Mouse (Mus musculus) lung, postnatal 0 days (tissue): Measurements from ENCODE around the gene Tex48. TPM values are rescaled to one million over a fixed set of nuclear protein-coding genes. Genes with fewer than 3 reads are reported as not detected.
A peak's percentile ranks its signal among the peaks of the same experiment; 100 is the strongest.

Experiments used
- ATAC-seq: fragments of 200-750 bp; cut with Nextera tagmentation; 2 replicates; pipeline ENCODE4 v1.8.0; 2017; ENCODE audit warnings: moderate library complexity
- DNase-seq: peaks from one replicate; pipeline ENCODE4 v3.0.0-alpha.2; 2016; ENCODE audit warnings: low spot score
- H3K27ac ChIP-seq: fragments of 300-500 bp; sonication (generic); 2 replicates; pipeline ENCODE4 v1.5.1; 2014; ENCODE audit warnings: antibody characterized with exemption, mild to moderate bottlenecking, low read length, mixed read lengths
- H3K27me3 ChIP-seq: fragments of 300-500 bp; sonication (generic); replicated peaks from 2 replicates; pipeline ENCODE4 v1.6.1; 2014; ENCODE audit warnings: low read length, mixed read lengths; ENCODE audit not compliant: insufficient read depth
- H3K36me3 ChIP-seq: fragments of 300-500 bp; sonication (generic); 2 replicates; pipeline ENCODE4 v1.6.1; 2014; ENCODE audit warnings: low read length, mixed read lengths; ENCODE audit not compliant: insufficient read depth
- H3K4me1 ChIP-seq: fragments of 300-500 bp; sonication (generic); 2 replicates; pipeline ENCODE4 v1.6.1; 2014; ENCODE audit warnings: antibody characterized with exemption, low read depth, low read length, mixed read lengths; ENCODE audit not compliant: insufficient read depth
- H3K4me2 ChIP-seq: fragments of 300-500 bp; sonication (generic); replicated peaks from 2 replicates; pipeline ENCODE4 v1.6.1; 2014; ENCODE audit warnings: low read depth, mild to moderate bottlenecking, low read length, moderate library complexity, mixed read lengths
- H3K4me3 ChIP-seq: fragments of 300-500 bp; sonication (generic); 2 replicates; pipeline ENCODE4 v1.5.1; 2014; ENCODE audit warnings: low read depth, low read length
- H3K9ac ChIP-seq: fragments of 300-500 bp; sonication (generic); replicated peaks from 2 replicates; pipeline ENCODE4 v1.6.1; 2014; ENCODE audit warnings: low read depth, mild to moderate bottlenecking
- H3K9me3 ChIP-seq: fragments of 300-500 bp; sonication (generic); 2 replicates; pipeline ENCODE4 v1.6.1; 2016; ENCODE audit warnings: low read length, mixed read lengths
- CTCF ChIP-seq: IDR thresholded peaks from 2 replicates; pipeline ENCODE4 v1.5.1; 2016; ENCODE audit warnings: antibody characterized with exemption, mild to moderate bottlenecking
- EP300 ChIP-seq: IDR thresholded peaks from 2 replicates; pipeline ENCODE4 v1.6.1; 2016; ENCODE audit warnings: antibody characterized with exemption, mild to moderate bottlenecking, control low read depth
- WGBS: fragments of 180-500 bp; shearing (Covaris S2); extraction: QIAGEN DNeasy Blood & Tissue Kit; methylation state at CpG from one replicate; pipeline ENCODE4 v1.1.7; 2014; 5-methylcytosine and 5-hydroxymethylcytosine counted together
- polyA plus RNA-seq: library from polyadenylated mRNA; unstranded; fragments of >200 nt; fragmentation: Nextera tagmentation; extraction: Ambion mirVana; gene quantifications from 2 replicates; pipeline ENCODE4 v1.2.1, GENCODE M21; 2015

The Tex48 gene
- polyA plus RNA-seq, 1 experiment from 2014 or later: not detected

DNA sequence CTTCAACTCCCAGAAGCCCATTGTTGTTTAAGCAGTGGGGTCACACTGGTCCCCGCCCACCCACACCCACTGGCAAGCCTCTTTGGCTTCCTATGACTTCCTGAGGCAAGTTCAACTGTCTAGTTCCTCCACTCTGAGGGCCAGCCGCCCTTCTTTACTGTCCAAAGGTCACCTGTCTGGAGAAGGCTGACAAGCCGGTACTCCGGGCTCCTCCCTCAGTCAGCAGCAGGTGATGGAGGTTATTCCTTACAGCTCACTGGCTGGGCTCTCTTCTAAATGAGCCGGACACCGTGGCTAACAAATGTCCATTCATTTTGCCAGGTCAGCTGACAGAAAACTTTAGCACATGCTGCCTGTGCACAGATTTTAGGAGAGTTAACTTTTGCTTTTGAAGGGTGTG is 21.4 kb downstream of the Tex48 start:
- Histone ChIP-seq H3K9me3 (no peaks in the 10 kb centered on the region), H3K36me3 (no peaks in the 10 kb centered on the region), H3K4me3 (no peak overlapping the region), H3K27ac (no peak overlapping the region), H3K4me2 (no peak overlapping the region), H3K9ac (no peak overlapping the region), H3K4me1 (no peaks in the 10 kb centered on the region), H3K27me3 (no peaks in the 10 kb centered on the region)
- no peak for TF ChIP-seq CTCF
- TF ChIP-seq EP300: no peak
- ATAC-seq (no peak), DNase-seq (no peak)
- 73% methylated on average over 6 of the region's 6 CpGs for WGBS

DNA sequence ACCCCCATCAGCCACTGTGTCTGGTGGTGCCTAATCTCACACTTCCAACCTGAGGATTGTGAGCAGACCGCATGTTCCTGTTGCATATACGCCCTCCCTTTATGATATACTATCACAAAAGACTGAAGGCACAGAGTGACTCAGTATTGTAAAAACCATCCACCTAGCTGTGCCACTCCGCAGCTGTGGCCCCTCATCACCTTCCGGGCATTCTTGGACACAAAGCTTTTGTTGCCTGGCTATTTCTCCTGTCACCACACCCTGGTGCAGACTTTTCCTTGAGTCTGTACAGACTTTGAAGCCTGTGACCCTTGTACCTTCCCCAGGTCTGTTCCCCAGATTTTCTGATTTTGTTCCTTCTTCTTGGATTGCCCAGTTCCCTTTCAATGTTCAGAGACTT is 26.2 kb downstream of the Tex48 start:
- Histone ChIP-seq H3K4me3 (no peak overlapping the region), H3K4me1 (0 out of 2 replicates have a peak, but pooled peaks cover 3% of the 10 kb centered on the region), H3K9me3 (no peaks in the 10 kb centered on the region), H3K27me3 (no peaks in the 10 kb centered on the region), H3K27ac (no peak overlapping the region), H3K4me2 (no peak overlapping the region), H3K9ac (no peak overlapping the region), H3K36me3 (no peaks in the 10 kb centered on the region)
- DNase-seq (no peak), ATAC-seq (no peak)
- TF ChIP-seq CTCF: no peak
- TF ChIP-seq EP300: no peak
- WGBS: 96% methylated on average over 4 of the region's 4 CpGs

DNA sequence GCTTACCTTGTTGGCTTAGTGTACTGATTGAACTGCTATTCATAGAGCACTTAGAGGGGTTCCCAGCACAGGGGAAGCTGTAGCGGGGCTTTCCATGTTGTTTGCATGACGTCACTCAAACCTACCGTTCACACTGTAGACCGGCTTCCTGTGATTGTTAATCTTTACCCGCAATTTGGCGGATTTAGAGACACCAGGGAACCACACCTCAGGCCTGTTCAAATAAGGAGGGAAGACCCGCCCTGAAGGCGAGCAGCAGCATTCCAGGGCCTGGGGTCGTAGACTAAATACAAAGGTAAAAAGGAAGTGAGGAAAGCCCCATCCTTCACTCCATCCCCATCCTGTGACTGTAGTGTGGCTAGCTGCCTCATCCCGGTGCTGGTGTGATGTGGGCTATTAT is 27.0 kb downstream of the Tex48 start:
- Histone ChIP-seq H3K27me3 (no peaks in the 10 kb centered on the region), H3K36me3 (no peaks in the 10 kb centered on the region), H3K27ac (no peak overlapping the region), H3K9me3 (no peaks in the 10 kb centered on the region), H3K4me2 (no peak overlapping the region), H3K4me3 (no peak overlapping the region), H3K9ac (no peak overlapping the region), H3K4me1 (0 out of 2 replicates have a peak, but pooled peaks cover 3% of the 10 kb centered on the region)
- ATAC-seq (no peak), DNase-seq (no peak)
- no peak for TF ChIP-seq EP300
- TF ChIP-seq CTCF: no peak
- 33% methylated on average over 10 of the region's 10 CpGs for WGBS

DNA sequence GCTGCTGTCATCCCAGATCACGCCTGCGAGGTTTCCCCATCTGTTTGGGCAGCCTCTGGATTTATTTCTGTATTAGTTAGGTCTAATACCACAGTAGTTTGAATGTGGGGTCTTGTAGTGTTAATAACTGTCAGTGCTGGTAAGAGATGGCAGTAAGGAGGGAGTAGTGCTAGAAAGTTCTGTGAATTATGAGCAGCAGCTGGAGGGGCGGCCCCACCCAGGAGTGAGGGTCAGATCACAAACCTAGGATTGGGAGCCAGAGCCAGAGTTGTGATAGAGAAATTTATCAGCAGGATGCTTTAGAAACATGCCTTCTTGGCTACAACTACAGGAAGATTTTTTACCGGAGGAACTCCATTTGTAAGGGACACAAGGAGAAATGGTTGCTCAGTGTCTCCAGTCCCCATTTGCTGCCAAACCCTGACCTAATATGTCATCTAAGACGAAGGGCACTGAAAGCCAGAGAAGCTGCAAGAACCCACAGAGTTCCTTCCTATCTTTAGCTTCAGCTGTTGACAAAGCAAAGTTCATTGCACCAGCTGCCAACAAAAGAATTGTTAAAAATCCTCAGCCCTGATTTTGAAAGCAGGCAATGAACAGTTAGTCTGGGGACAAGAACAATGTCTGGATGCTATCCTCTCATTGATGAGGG is 27.6 kb downstream of the Tex48 start:
- 54% methylated on average over 5 of the region's 5 CpGs for WGBS
- no peak overlapping the region for H3K4me2 ChIP-seq
- no peaks in the 10 kb centered on the region for H3K9me3 ChIP-seq
- no peaks in the 10 kb centered on the region for H3K27me3 ChIP-seq
- no peak overlapping the region for H3K27ac ChIP-seq
- no peak overlapping the region for H3K4me3 ChIP-seq
- no peak for TF ChIP-seq EP300
- no peak for TF ChIP-seq CTCF
- ATAC-seq (no peak), DNase-seq (peak; percentile 17)
- no peak overlapping the region for H3K9ac ChIP-seq
- H3K4me1 ChIP-seq: 0 out of 2 replicates have a peak, but pooled peaks cover 3% of the 10 kb centered on the region
- no peaks in the 10 kb centered on the region for H3K36me3 ChIP-seq

DNA sequence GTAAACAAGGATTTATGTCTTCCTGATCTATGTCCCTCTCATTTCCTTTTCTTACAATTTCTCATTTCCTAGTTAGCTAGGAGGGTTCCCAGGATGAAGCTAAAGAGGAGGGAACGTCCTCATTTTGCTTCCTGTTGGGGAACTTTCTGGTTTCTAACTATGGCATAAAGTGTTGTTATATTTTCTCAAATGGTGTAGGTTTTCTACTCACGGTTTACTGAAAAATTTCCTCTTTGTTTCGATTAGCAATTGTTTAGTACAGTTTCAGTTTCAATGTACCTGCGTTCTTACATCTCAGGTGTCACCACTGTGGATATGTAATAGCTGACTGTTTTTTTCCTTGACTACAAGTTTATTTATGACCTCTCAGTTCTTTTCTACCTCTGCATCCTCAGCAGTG is 31.7 kb downstream of the Tex48 start:
- H3K27ac ChIP-seq: no peak overlapping the region
- ATAC-seq: no peak
- TF ChIP-seq CTCF (no peak), EP300 (no peak)
- no peaks in the 10 kb centered on the region for H3K9me3 ChIP-seq
- no peak overlapping the region for H3K9ac ChIP-seq
- H3K4me2 ChIP-seq: no peak overlapping the region
- DNase-seq: no peak
- no peaks in the 10 kb centered on the region for H3K27me3 ChIP-seq
- WGBS: 67% methylated on average over 4 of the region's 4 CpGs
- H3K36me3 ChIP-seq: no peaks in the 10 kb centered on the region
- H3K4me3 ChIP-seq: no peak overlapping the region
- H3K4me1 ChIP-seq: 0 out of 2 replicates have a peak, but pooled peaks cover 3% of the 10 kb centered on the region

DNA sequence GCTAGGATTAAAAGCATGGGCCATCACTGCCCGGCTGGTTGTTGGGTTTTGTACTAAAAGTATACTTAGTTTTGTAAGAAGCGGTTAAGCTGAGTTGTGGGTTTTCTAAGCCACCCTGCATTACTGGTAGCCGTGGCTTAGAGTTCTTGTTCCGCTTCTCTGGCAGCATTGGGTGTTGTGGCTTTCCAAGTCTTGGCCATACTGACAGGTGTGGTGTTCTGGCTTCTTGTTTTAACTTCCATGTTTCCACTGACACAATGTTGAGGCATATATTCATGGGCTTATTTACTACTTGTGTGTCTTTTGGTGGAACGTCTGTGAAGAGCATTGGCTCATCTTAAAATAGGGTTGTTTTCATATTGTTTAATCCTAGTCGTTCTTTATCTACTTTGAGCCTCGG is 32.2 kb downstream of the Tex48 start:
- Histone ChIP-seq H3K4me2 (no peak overlapping the region), H3K27ac (no peak overlapping the region), H3K4me3 (no peak overlapping the region), H3K9ac (no peak overlapping the region), H3K9me3 (no peaks in the 10 kb centered on the region), H3K36me3 (no peaks in the 10 kb centered on the region), H3K4me1 (0 out of 2 replicates have a peak, but pooled peaks cover 3% of the 10 kb centered on the region), H3K27me3 (no peaks in the 10 kb centered on the region)
- DNase-seq: no peak
- TF ChIP-seq EP300 (no peak), CTCF (no peak)
- no peak for ATAC-seq
- WGBS: 80% methylated on average over 7 of the region's 7 CpGs
